Mouse (Mus musculus) regulatory T cell (primary cell): ENCODE data around the gene Pon3.

ENCODE experiments used
- in situ Hi-C: fragments of 300-600 bp; cut with MboI, MseI; formaldehyde crosslinking; loops from one replicate; pipeline ENCODE4 v1.15.1; 2025; ENCODE audit warnings: high pct_unique_total_duplicates

Pon3 gene

DNA sequence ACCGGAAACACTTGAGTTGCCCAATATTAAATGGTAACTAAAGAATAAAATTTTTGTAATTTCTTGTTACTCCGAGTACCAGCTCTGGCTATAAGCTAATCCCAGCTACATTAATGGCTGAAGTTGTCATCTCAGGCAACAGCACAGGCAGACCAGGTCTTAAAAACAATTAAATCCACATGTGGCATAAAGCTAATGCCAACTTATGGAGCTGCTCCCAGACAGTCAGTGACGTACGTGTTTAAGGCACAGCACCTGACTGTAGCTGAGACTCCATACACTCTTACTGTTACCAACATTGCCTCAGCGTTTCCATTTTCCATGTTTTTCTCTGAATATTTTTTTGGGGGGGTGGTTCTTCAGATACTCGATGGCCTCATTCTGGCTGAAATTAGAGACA lies 76.9 kb downstream of the Pon3 start:
- in situ Hi-C loops, result no loop called here

DNA sequence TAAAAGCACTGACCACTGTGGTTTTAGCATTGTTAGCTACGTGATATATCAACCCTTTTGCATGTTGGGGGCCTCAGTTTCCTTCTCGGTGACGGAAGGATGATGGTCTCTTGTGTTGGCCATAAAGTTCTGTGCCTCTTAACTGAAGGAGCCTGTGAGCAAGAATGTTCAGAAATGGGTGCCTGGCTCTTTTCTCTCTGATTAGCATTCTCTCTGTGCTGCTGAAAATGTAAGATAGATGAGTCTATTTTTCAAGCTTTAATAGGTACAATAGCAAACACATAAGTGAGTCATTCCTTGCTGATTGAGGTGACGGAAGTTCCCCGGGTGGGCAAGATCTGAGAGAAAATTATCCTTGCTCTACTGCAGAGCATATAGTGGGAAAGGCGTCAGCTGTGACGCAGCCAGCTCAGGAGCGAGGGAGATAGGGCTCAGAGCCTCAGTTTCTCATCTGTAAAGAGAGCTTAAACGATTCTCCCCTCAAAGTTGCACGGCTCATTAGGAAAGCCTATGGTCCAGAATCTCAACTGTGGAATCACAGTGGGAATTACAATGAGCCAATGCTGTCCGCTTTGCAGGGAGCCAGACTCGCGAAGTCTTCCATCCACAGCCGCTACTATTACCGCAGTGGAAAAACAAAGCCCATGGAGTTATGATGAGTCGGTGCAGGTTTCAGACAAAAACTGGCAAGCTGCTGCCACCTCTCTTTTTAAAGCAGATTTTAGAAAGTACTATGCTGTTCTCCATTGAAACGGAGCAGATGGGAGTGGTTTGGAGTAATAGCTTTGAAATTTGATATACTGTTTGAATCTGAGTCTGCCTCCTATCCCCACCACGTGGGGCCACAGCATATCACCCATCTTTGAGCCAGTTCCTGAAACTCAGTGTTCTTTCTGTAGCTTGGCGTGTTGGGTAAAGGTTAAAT lies 77.9 kb downstream of the Pon3 start:
- in situ Hi-C loops, result no loop called here

GRCm38 (mm10) chr6:5174179-5174812 lies 81.8 kb downstream of the Pon3 start:
- in situ Hi-C loops, result no loop called here

- in situ Hi-C loops, result no loop called here
Measured at GRCm38 (mm10) chr6:5172571-5172970, 83.5 kb downstream of the Pon3 start.

- in situ Hi-C loops, result no loop called here
Measured at GRCm38 (mm10) chr6:5171418-5171817, 84.7 kb downstream of the Pon3 start.
